Mouse (Mus musculus): Measurements from ENCODE around the gene Olr1.

DNA sequence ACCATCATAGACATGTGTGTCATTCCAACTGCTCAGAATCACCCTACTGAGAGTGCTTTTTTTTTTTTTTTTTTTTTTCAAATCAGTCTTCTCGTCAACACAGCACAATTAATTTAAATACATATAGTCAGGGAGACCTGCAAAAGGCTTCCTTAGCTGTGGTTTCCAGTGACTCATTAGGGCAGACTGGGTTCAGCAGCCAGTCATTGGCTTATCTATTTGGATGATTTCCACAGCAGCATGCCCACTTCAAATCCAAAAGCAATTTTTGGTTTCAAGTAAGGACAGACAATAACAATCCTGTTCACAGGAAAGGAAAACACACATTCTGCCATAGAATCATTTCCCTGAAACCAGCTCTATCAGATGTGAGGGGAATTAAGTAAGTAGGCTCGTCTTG, 7.4 kb upstream of the Olr1 start:
- TF ChIP-seq POU5F1 (IDR thresholded peaks at IDR 0.05; ENCODE audit: borderline replicate concordance, low read length) (no peak), CTCF (conservative IDR thresholded peaks at IDR 0.05; ENCODE audit: low read length) (no peak), NANOG (IDR thresholded peaks at IDR 0.05; ENCODE audit: borderline replicate concordance, low read length) (no peak)

Data from E14TG2a.4 (cell line).